ENCODE assay signal across 7 mouse cellular contexts in genomic region chr4:133057389-133058122, GRCm38 (mm10). TPM values are rescaled to one million over a fixed set of nuclear protein-coding genes. Genes with fewer than 3 reads are reported as not detected.
DNase-seq lines count a peak whose midpoint lies in the region; ATAC-seq and TF ChIP-seq lines count a peak whose summit lies in the region.

No protein-coding gene starts in this region.

- peak; percentile 45 for DNase-seq in T-cell, adult 2 months (ENCODE audit: low spot score)
- DNase-seq in gastrocnemius, postnatal 25 days = peak; percentile 81
- no peak for DNase-seq in layer of hippocampus, adult 9-11 months

- peak overlapping the region; percentile 46 for H3K4me2 ChIP-seq in intestine, embryonic 15.5 days (replicated peaks)
- peak overlapping the region; percentile 71 for H3K4me2 ChIP-seq in liver, embryonic 16.5 days (ENCODE audit: low read depth, low read length)

- 6% methylated on average over 7 of the region's 7 CpGs for WGBS in intestine, embryonic 15.5 days
- 2% methylated on average over 7 of the region's 7 CpGs for WGBS in liver, embryonic 16.5 days (ENCODE audit: insufficient replicate concordance)
- 9% methylated on average over 7 of the region's 7 CpGs for WGBS in small intestine, adult 2 months

- H3K9me3 ChIP-seq in E14TG2a.4 (ENCODE audit: low read length) = no peaks in the 10 kb centered on the region
- H3K9me3 ChIP-seq in intestine, embryonic 15.5 days = no peaks in the 10 kb centered on the region
- H3K9me3 ChIP-seq in liver, embryonic 16.5 days (replicated peaks; ENCODE audit: control insufficient read depth, low read length) = no peaks in the 10 kb centered on the region

- H3K4me3 ChIP-seq in E14TG2a.4 (replicated peaks; ENCODE audit: low read length) = peak overlapping the region; percentile 68
- H3K4me3 ChIP-seq in intestine, embryonic 15.5 days (replicated peaks) = peak overlapping the region; percentile 24
- peak overlapping the region; percentile 42 for H3K4me3 ChIP-seq in liver, embryonic 16.5 days (ENCODE audit: low read depth, low read length)
- H3K4me3 ChIP-seq in small intestine, adult 2 months (ENCODE audit: low read depth, low read length) = peak overlapping the region; percentile 36

- H3K4me1 ChIP-seq in E14TG2a.4 (replicated peaks; ENCODE audit: low read depth, low read length) = peaks cover 92% of the 10 kb centered on the region
- peaks cover 69% of the 10 kb centered on the region for H3K4me1 ChIP-seq in intestine, embryonic 15.5 days (replicated peaks)
- H3K4me1 ChIP-seq in liver, embryonic 16.5 days (ENCODE audit: control insufficient read depth, low read depth, low read length) = peaks cover 50% of the 10 kb centered on the region
- H3K4me1 ChIP-seq in small intestine, adult 2 months (ENCODE audit: control insufficient read depth, insufficient read depth, insufficient read length, low read length) = peaks cover 35% of the 10 kb centered on the region

- H3K36me3 ChIP-seq in E14TG2a.4 (ENCODE audit: insufficient read depth, low read length) = peaks cover 83% of the 10 kb centered on the region
- H3K36me3 ChIP-seq in intestine, embryonic 15.5 days = peaks cover 26% of the 10 kb centered on the region
- peaks cover 12% of the 10 kb centered on the region for H3K36me3 ChIP-seq in liver, embryonic 16.5 days (ENCODE audit: control insufficient read depth, insufficient read depth)
- H3K36me3 ChIP-seq in small intestine, adult 2 months (ENCODE audit: control insufficient read depth, insufficient read depth, low read length) = peaks cover 20% of the 10 kb centered on the region

- TF ChIP-seq CTCF in E14TG2a.4 (conservative IDR thresholded peaks at IDR 0.05; ENCODE audit: low read length) = no peak
- no peak for TF ChIP-seq CTCF in small intestine, adult 2 months (IDR thresholded peaks at IDR 0.05; ENCODE audit: extremely low read depth, insufficient read length, insufficient replicate concordance, low read depth, low read length)

- peak; percentile 79 for ATAC-seq in intestine, embryonic 15.5 days
- ATAC-seq in liver, embryonic 16.5 days (ENCODE audit: low read depth) = peak; percentile 82

- peak overlapping the region; percentile 17; the same call in 1 of the 2 replicates for H3K9ac ChIP-seq in intestine, embryonic 15.5 days
- H3K9ac ChIP-seq in liver, embryonic 16.5 days (ENCODE audit: low read depth, low read length) = peak overlapping the region; percentile 60

- H3K27ac ChIP-seq in intestine, embryonic 15.5 days = peak overlapping the region; percentile 88
- H3K27ac ChIP-seq in liver, embryonic 16.5 days (ENCODE audit: low read length) = peak overlapping the region; percentile 94
- peak overlapping the region; percentile 98 for H3K27ac ChIP-seq in small intestine, adult 2 months (ENCODE audit: insufficient read depth, low read depth, low read length)

- H3K27me3 ChIP-seq in E14TG2a.4 (ENCODE audit: insufficient read depth, low read length) = no peaks in the 10 kb centered on the region
- no peaks in the 10 kb centered on the region for H3K27me3 ChIP-seq in intestine, embryonic 15.5 days (replicated peaks)
- H3K27me3 ChIP-seq in liver, embryonic 16.5 days (ENCODE audit: control insufficient read depth, insufficient read depth, low read depth, low read length) = no peaks in the 10 kb centered on the region
- no peaks in the 10 kb centered on the region for H3K27me3 ChIP-seq in small intestine, adult 2 months (ENCODE audit: control insufficient read depth, insufficient read depth, low read length)

- peak; percentile 53; the same call in 1 of the 2 replicates for TF ChIP-seq POLR2A in small intestine, adult 2 months (IDR thresholded peaks at IDR 0.05; ENCODE audit: low read depth, low read length)

RNA-seq across cellular contexts. Expression of gene Ahdc1, which starts 46.5 kb away (rescaled TPM):
- 10 to 100 TPM; 29.3 to 32.8 TPM for total RNA-seq in gastrocnemius, postnatal 25 days (2021)
- polyA plus RNA-seq in intestine, embryonic 15.5 days (2015; fragmentation: Nextera tagmentation; extraction: Ambion mirVana) = 5.4 and 6.3 TPM in 2 replicates
- 0.70 and 1.6 TPM in 2 replicates for polyA plus RNA-seq in liver, embryonic 16.5 days (2015; fragmentation: Nextera tagmentation; extraction: Ambion mirVana)
- 13.8 and 23.7 TPM in 2 replicates for polyA plus RNA-seq in small intestine, adult 2 months (2012; rRNA removed)
